Mouse (Mus musculus) bone marrow macrophage, adult 2 months (primary cell): ENCODE data around the gene Tmie. TPM values are rescaled to one million over a fixed set of nuclear protein-coding genes. Genes with fewer than 3 reads are reported as not detected.

Experiments
- H3K27ac ChIP-seq: 2 replicates; pipeline ENCODE4 v1.5.1; 2012; ENCODE audit warnings: low read depth, low read length; ENCODE audit not compliant: insufficient read depth
- H3K4me1 ChIP-seq: 2 replicates; pipeline ENCODE4 v1.6.1; 2012; ENCODE audit warnings: low read length; ENCODE audit not compliant: control insufficient read depth, insufficient read depth
- H3K4me3 ChIP-seq: 2 replicates; pipeline ENCODE4 v1.5.1; 2012; ENCODE audit warnings: mild to moderate bottlenecking, low read length, moderate library complexity; ENCODE audit not compliant: insufficient read depth
- CTCF ChIP-seq: IDR thresholded peaks from 2 replicates; pipeline ENCODE4 v1.5.1; 2012; ENCODE audit warnings: low read depth, mild to moderate bottlenecking, low read length, moderate library complexity
- POLR2A ChIP-seq: IDR thresholded peaks from 2 replicates; pipeline ENCODE4 v1.6.1; 2012; ENCODE audit warnings: mild to moderate bottlenecking, low read depth, low read length, borderline replicate concordance
- polyA plus RNA-seq: library from polyadenylated mRNA; stranded (reverse); fragments of >200 nt; gene quantifications from 2 replicates; pipeline ENCODE4 v1.2.4, GENCODE M21; 2012; ENCODE audit not compliant: missing spikeins, insufficient read depth, insufficient read length

Tmie gene
- polyA plus RNA-seq, 1 experiment: not detected

- no peak for TF ChIP-seq POLR2A
- no peak for TF ChIP-seq CTCF
- Histone ChIP-seq H3K4me3 (no peak overlapping the region), H3K4me1 (peaks cover 16% of the 10 kb centered on the region), H3K27ac (no peak overlapping the region)
Measured at GRCm38 (mm10) chr9:110875288-110875695, 4.6 kb downstream of the Tmie start.

- Histone ChIP-seq H3K27ac (no peak overlapping the region), H3K4me3 (no peak overlapping the region), H3K4me1 (peaks cover 16% of the 10 kb centered on the region)
- TF ChIP-seq CTCF (no peak), POLR2A (no peak)
Measured at GRCm38 (mm10) chr9:110874660-110875191, 5.2 kb downstream of the Tmie start.

- peaks cover 16% of the 10 kb centered on the region for H3K4me1 ChIP-seq
- no peak overlapping the region for H3K27ac ChIP-seq
- TF ChIP-seq POLR2A: no peak
- no peak for TF ChIP-seq CTCF
- no peak overlapping the region for H3K4me3 ChIP-seq
Measured at GRCm38 (mm10) chr9:110873681-110874659, 5.9 kb downstream of the Tmie start.

- Histone ChIP-seq H3K4me3 (no peak overlapping the region), H3K27ac (no peak overlapping the region), H3K4me1 (no peaks in the 10 kb centered on the region)
- TF ChIP-seq CTCF (peak; percentile 76), POLR2A (no peak)
Measured at GRCm38 (mm10) chr9:110871030-110871429, 8.9 kb downstream of the Tmie start.

- H3K27ac ChIP-seq: no peak overlapping the region
- TF ChIP-seq POLR2A (no peak), CTCF (no peak)
- peaks cover 27% of the 10 kb centered on the region for H3K4me1 ChIP-seq
- no peak overlapping the region for H3K4me3 ChIP-seq
Measured at GRCm38 (mm10) chr9:110858967-110859596, 20.8 kb downstream of the Tmie start.

- no peak overlapping the region for H3K27ac ChIP-seq
- H3K4me1 ChIP-seq: peaks cover 27% of the 10 kb centered on the region
- TF ChIP-seq POLR2A (no peak), CTCF (no peak)
- H3K4me3 ChIP-seq: no peak overlapping the region
Measured at GRCm38 (mm10) chr9:110858523-110858922, 21.4 kb downstream of the Tmie start.

GRCm38 (mm10) chr9:110857781-110858472 is 22.0 kb downstream of the Tmie start, which contains the start of gene Prss50:
TSS of gene Prss50 (plus strand) at chr9:110857967.
- H3K27ac ChIP-seq: peak within 1 kb of the TSS; percentile 46
- peaks cover 27% of the 10 kb centered on the region for H3K4me1 ChIP-seq
- H3K4me3 ChIP-seq: no peak within 1 kb of the TSS
- TF ChIP-seq POLR2A: no peak
- TF ChIP-seq CTCF: no peak

GRCm38 (mm10) chr9:110856920-110857319 is 23.0 kb downstream of the Tmie start:
- TF ChIP-seq POLR2A (no peak), CTCF (no peak)
- H3K4me1 ChIP-seq: peaks cover 23% of the 10 kb centered on the region
- H3K4me3 ChIP-seq: no peak overlapping the region
- peak overlapping the region; percentile 46 for H3K27ac ChIP-seq

GRCm38 (mm10) chr9:110855903-110856302 is 24.0 kb downstream of the Tmie start:
- Histone ChIP-seq H3K4me1 (peaks cover 22% of the 10 kb centered on the region), H3K4me3 (no peak overlapping the region), H3K27ac (no peak overlapping the region)
- TF ChIP-seq CTCF (no peak), POLR2A (no peak)

- Histone ChIP-seq H3K27ac (peak overlapping the region; percentile 38; the same call in 1 of the 2 replicates), H3K4me1 (peaks cover 21% of the 10 kb centered on the region), H3K4me3 (no peak overlapping the region)
- TF ChIP-seq CTCF: no peak
- TF ChIP-seq POLR2A: no peak
Measured at GRCm38 (mm10) chr9:110849162-110849561, 30.8 kb downstream of the Tmie start.
